Mouse (Mus musculus) small intestine, adult 2 months (tissue): ENCODE measurements around the gene Taf5.

ENCODE experiments used
- CTCF ChIP-seq: fragments of 200-500 bp; IDR thresholded peaks from 2 replicates; pipeline ENCODE4 v1.5.1; 2012; ENCODE audit warnings: low read depth, mild to moderate bottlenecking, control low read depth, inconsistent platforms, low read length, moderate library complexity, mixed read lengths; ENCODE audit not compliant: insufficient replicate concordance, insufficient read length; ENCODE audit errors: extremely low read depth
- POLR2A ChIP-seq: fragments of 200-500 bp; IDR thresholded peaks from 2 replicates; pipeline ENCODE4 v1.6.1; 2012; ENCODE audit warnings: low read depth, mild to moderate bottlenecking, control low read depth, inconsistent platforms, low read length, moderate library complexity

DNA sequence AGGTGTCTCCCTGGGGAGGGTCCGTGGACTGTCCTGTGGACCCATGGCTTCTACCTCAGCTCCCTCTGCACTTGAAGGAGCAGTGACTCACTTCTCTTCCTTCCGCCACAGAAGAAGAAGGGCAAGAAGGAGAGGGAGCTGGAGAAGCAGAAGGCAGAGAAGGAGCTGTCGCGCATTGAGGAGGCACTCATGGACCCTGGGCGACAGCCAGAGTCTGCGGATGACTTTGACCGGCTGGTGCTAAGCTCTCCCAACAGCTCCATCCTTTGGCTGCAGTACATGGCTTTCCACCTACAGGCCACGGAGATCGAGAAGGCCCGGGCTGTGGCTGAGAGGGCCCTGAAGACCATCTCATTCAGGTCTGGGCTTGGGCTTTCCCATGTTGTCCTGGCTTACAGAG is 60.6 kb downstream of the Taf5 start:
- TF ChIP-seq CTCF: no peak
- no peak for TF ChIP-seq POLR2A
